Mouse (Mus musculus): ENCODE results near the gene Pclo. TPM values are rescaled to one million over a fixed set of nuclear protein-coding genes. Genes with fewer than 3 reads are reported as not detected.
A peak's percentile ranks its signal among the peaks of the same experiment; 100 is the strongest.

Gene Pclo
- polyA plus RNA-seq, 1 experiment from 2014 or later, result 10.1 TPM

DNA sequence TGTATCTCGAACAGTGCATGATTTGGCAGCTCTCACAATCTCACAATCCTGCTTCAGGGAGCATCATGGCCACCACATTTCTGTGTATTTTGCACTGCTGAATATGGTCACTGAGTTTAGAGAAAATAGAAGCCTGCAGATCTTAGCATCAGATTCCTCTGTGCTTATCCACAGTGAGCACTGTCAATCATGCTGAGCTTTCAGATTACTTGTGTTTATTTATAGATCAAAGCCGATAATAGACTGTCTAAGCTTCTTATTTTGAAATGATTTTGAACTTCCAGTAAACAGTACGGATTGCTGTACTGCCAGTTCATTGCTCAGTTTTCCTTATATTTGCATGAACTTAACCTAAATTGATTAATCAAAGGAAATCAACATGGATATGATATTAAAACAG is 208.9 kb downstream of the Pclo start:
- Histone ChIP-seq H3K4me3 (replicated peaks; ENCODE audit: low read length) (no peak overlapping the region), H3K9me3 (ENCODE audit: control insufficient read depth, low read length) (peaks cover 6% of the 10 kb centered on the region; the same call in 1 of the 2 replicates), H3K4me2 (ENCODE audit: low read length) (no peak overlapping the region), H3K4me1 (replicated peaks; ENCODE audit: control insufficient read depth, insufficient read depth, low read length) (no peaks in the 10 kb centered on the region), H3K27me3 (replicated peaks; ENCODE audit: control insufficient read depth, insufficient read depth, low read length) (no peaks in the 10 kb centered on the region), H3K27ac (ENCODE audit: low read length) (no peak overlapping the region), H3K9ac (replicated peaks; ENCODE audit: low read depth, low read length) (no peak overlapping the region), H3K36me3 (ENCODE audit: control insufficient read depth, insufficient read depth) (no peaks in the 10 kb centered on the region)
- ATAC-seq, result no peak
- 77% methylated on average over 3 of the region's 3 CpGs for WGBS

DNA sequence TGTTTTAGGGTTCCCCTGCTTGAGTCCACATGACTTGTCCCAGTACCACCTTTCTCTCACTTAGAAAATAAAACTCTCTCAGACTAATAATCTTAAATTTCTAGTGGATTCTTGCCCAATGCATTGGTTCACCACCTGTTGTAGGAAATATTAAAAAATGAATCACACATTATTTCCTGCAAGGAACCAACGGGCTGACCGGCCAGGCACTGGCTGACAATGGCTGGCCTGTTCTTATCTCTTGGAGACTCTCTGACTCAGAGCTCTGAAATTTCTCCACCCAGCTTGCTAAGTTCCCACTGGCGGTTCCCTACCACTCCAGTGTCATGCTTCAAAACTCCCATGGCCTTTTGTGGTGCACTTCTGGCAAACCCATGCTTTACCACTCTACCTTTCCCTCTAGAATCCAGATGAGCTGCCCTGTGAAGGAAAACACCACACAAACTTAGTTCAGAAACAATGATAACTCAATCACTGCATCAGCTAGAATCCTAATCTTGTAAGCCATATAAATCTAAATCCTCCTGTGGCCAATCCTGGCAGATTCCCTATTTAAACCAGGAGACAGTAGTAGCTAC is 214.0 kb downstream of the Pclo start:
- no peaks in the 10 kb centered on the region for H3K4me1 ChIP-seq (replicated peaks; ENCODE audit: control insufficient read depth, insufficient read depth, low read length)
- H3K27ac ChIP-seq (ENCODE audit: low read length), result no peak overlapping the region
- no peak overlapping the region for H3K9ac ChIP-seq (replicated peaks; ENCODE audit: low read depth, low read length)
- H3K4me2 ChIP-seq (ENCODE audit: low read length), result no peak overlapping the region
- 86% methylated on average over 3 of the region's 3 CpGs for WGBS
- H3K4me3 ChIP-seq (replicated peaks; ENCODE audit: low read length), result no peak overlapping the region
- H3K27me3 ChIP-seq (replicated peaks; ENCODE audit: control insufficient read depth, insufficient read depth, low read length), result no peaks in the 10 kb centered on the region
- no peaks in the 10 kb centered on the region for H3K36me3 ChIP-seq (ENCODE audit: control insufficient read depth, insufficient read depth)
- peaks cover 6% of the 10 kb centered on the region; the same call in 1 of the 2 replicates for H3K9me3 ChIP-seq (ENCODE audit: control insufficient read depth, low read length)
- no peak for ATAC-seq

DNA sequence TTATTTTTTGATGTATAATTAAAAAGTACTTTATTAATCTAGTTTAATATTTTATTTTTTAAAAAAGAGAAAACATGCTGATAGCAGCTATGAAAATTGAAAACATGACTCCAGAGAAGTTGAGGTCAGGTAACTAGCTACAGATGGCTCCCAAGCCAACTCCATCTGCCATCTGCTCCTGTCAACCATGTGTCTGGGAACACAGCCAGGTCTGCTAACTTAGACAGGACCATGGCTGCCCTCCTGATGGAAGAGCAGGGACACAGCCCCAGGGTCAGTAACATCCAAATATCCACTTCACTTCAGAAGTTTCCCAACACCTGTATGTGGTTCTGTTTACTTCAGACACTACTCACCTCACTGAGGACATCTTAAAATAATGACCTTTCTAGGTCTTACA is 236.2 kb downstream of the Pclo start:
- peak; percentile 38; the same call in 1 of the 2 replicates for ATAC-seq

DNA sequence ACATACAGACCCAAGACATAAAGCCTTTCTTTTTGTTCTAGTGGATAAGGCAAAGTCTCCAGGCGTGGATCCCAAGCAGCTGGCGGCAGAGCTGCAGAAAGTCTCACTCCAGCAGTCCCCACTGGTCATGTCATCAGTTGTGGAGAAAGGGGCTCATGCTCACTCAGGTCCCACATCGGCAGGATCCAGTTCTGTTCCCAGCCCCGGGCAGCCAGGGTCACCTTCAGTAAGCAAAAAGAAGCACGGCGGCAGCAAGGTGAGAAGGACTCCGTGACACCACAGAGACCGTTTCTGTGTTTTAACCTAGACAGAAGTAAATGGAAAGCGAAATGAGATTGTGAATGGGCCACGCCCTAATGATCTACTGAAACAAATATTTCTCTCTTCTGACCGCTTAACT is 252.0 kb downstream of the Pclo start:
- Histone ChIP-seq H3K9ac (replicated peaks; ENCODE audit: low read depth, low read length) (no peak overlapping the region), H3K4me1 (replicated peaks; ENCODE audit: control insufficient read depth, insufficient read depth, low read length) (no peaks in the 10 kb centered on the region), H3K9me3 (ENCODE audit: control insufficient read depth, low read length) (no peaks in the 10 kb centered on the region), H3K27me3 (replicated peaks; ENCODE audit: control insufficient read depth, insufficient read depth, low read length) (no peaks in the 10 kb centered on the region), H3K27ac (ENCODE audit: low read length) (no peak overlapping the region), H3K4me3 (replicated peaks; ENCODE audit: low read length) (no peak overlapping the region), H3K4me2 (ENCODE audit: low read length) (no peak overlapping the region), H3K36me3 (ENCODE audit: control insufficient read depth, insufficient read depth) (no peaks in the 10 kb centered on the region; the same call in 1 of the 2 replicates)
- 95% methylated on average over 11 of the region's 11 CpGs for WGBS
- no peak for ATAC-seq

More for the DNA sequence above, 236.2 kb downstream of the Pclo start:
- H3K4me3 ChIP-seq (replicated peaks; ENCODE audit: low read length), result no peak overlapping the region
- H3K9me3 ChIP-seq (ENCODE audit: control insufficient read depth, low read length), result no peaks in the 10 kb centered on the region
- H3K27ac ChIP-seq (ENCODE audit: low read length), result no peak overlapping the region
- H3K4me2 ChIP-seq (ENCODE audit: low read length), result no peak overlapping the region
- no peaks in the 10 kb centered on the region for H3K4me1 ChIP-seq (replicated peaks; ENCODE audit: control insufficient read depth, insufficient read depth, low read length)
- no peaks in the 10 kb centered on the region for H3K36me3 ChIP-seq (ENCODE audit: control insufficient read depth, insufficient read depth)
- no peaks in the 10 kb centered on the region for H3K27me3 ChIP-seq (replicated peaks; ENCODE audit: control insufficient read depth, insufficient read depth, low read length)
- H3K9ac ChIP-seq (replicated peaks; ENCODE audit: low read depth, low read length), result no peak overlapping the region

DNA sequence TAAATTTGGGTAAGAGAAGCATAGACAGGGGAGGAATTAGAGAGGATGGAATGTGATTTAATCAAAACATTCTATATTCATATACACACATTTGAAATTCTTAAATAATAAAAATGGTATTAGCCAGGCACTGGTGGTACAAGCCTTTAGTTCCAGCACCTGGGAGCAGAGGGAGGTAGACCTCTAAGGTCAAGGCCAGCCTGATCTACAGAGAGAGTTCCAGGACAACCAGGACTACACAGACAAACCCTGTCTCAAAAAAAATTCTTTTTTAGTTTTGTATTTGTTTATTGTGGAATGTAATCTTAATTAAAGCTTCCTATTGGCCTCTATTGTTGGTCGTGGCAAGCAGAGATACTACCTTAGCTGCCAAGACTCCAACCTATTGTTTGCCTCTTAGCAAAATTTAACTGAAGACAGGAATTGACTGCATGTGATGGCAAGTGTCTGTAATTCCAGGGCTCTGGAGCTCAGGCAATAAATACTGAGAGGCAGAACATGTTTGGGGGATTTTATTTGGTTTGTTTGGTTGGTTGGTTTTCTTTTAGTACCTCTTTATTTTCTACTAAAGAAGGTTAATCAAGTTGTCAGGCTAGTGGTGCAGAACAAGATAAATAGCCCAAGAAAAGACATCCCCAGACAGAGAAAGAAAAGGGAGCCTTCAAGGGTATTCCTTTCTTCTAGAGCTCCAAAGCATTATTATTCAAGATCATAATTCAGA is 267.8 kb downstream of the Pclo start:
- Histone ChIP-seq H3K27ac (ENCODE audit: low read length) (no peak overlapping the region), H3K4me1 (replicated peaks; ENCODE audit: control insufficient read depth, insufficient read depth, low read length) (no peaks in the 10 kb centered on the region), H3K36me3 (ENCODE audit: control insufficient read depth, insufficient read depth) (no peaks in the 10 kb centered on the region), H3K4me2 (ENCODE audit: low read length) (no peak overlapping the region), H3K9ac (replicated peaks; ENCODE audit: low read depth, low read length) (no peak overlapping the region), H3K27me3 (replicated peaks; ENCODE audit: control insufficient read depth, insufficient read depth, low read length) (no peaks in the 10 kb centered on the region), H3K4me3 (replicated peaks; ENCODE audit: low read length) (no peak overlapping the region), H3K9me3 (ENCODE audit: control insufficient read depth, low read length) (no peaks in the 10 kb centered on the region)
- ATAC-seq, result no peak
- 41% methylated on average over 1 of the region's 1 CpGs for WGBS

DNA sequence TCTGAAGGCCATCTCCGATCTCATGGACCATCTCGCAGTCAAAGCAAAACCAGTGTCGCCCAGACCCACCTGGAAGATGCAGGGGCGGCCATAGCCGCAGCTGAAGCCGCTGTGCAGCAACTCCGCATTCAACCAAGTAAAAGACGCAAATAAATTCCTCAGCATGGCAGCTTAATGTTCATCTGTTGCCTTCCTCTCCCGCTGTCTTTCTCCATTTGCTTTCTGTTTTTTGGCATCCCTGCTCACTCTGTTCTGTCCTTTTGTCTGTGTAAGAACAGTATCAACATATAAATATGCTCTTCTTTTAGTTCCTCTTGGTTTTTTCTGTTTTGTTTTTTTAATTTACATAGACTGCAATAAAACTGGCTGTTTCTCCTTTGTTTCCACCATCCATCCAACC is 279.2 kb downstream of the Pclo start:
- Histone ChIP-seq H3K4me2 (ENCODE audit: low read length) (no peak overlapping the region), H3K4me1 (replicated peaks; ENCODE audit: control insufficient read depth, insufficient read depth, low read length) (no peaks in the 10 kb centered on the region), H3K9me3 (ENCODE audit: control insufficient read depth, low read length) (no peaks in the 10 kb centered on the region), H3K36me3 (ENCODE audit: control insufficient read depth, insufficient read depth) (0 out of 2 replicates have a peak, but pooled peaks cover 2% of the 10 kb centered on the region), H3K9ac (replicated peaks; ENCODE audit: low read depth, low read length) (no peak overlapping the region), H3K27ac (ENCODE audit: low read length) (no peak overlapping the region), H3K27me3 (replicated peaks; ENCODE audit: control insufficient read depth, insufficient read depth, low read length) (no peaks in the 10 kb centered on the region), H3K4me3 (replicated peaks; ENCODE audit: low read length) (no peak overlapping the region)
- 94% methylated on average over 9 of the region's 9 CpGs for WGBS
- no peak for ATAC-seq

DNA sequence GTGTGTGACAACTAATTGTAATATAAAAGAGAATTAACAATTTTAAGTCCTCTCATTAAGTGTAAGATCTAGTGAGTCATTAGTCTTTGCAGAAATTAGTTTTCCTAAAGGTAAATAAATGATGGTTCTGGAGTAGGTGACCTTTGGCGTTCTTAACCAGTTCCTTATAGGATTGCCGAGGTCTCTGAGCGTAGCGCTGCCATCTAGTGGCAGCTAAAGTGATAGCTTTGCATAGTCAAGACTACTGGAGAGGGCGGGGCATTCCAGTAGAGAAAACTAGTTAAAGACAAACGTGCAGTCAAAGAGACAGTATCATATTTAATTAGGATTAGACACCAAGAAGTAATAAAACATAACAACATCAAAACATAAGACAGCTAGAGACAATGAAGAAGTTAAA is 292.4 kb downstream of the Pclo start:
- H3K4me1 ChIP-seq (replicated peaks; ENCODE audit: control insufficient read depth, insufficient read depth, low read length), result no peaks in the 10 kb centered on the region
- no peaks in the 10 kb centered on the region for H3K36me3 ChIP-seq (ENCODE audit: control insufficient read depth, insufficient read depth)
- no peak overlapping the region for H3K27ac ChIP-seq (ENCODE audit: low read length)
- WGBS, result 6% methylated on average over 6 of the region's 6 CpGs
- H3K9ac ChIP-seq (replicated peaks; ENCODE audit: low read depth, low read length), result no peak overlapping the region
- no peaks in the 10 kb centered on the region for H3K9me3 ChIP-seq (ENCODE audit: control insufficient read depth, low read length)
- no peak overlapping the region for H3K4me2 ChIP-seq (ENCODE audit: low read length)
- peak; percentile 92 for ATAC-seq
- no peaks in the 10 kb centered on the region for H3K27me3 ChIP-seq (replicated peaks; ENCODE audit: control insufficient read depth, insufficient read depth, low read length)
- H3K4me3 ChIP-seq (replicated peaks; ENCODE audit: low read length), result no peak overlapping the region

DNA sequence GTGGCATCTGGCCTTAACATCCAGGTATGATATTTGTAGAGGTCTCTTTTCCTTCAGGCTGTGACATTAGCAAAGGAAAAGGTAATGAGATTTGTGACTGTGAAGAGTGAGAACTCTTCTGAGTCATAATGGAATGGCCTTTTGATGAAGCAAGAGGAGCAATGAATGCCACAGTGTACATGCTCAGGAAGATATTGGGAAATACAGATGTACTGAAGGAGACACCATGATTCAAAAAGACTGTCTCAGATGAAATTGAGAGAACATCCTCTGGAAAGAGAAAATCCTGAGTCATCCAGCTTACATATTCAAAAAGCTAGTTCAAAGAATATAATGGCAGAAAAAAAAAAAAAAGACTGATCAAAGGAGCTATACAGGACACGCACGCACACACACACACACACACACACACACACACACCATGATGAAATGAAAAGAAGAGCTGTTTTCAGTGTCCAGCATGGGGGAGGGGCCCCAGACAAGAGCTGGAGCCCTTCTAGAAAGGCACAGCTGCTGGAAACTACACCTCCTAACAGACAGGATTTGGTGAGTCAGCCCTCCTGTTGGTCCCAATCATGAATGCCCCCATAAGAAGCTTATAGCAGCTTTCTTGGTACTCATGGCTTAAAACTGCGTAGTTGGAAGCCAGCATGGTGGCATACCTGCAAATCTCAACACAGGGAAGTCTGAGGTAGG is 318.6 kb downstream of the Pclo start:
- H3K4me2 ChIP-seq (ENCODE audit: low read length), result no peak overlapping the region
- no peak overlapping the region for H3K4me3 ChIP-seq (replicated peaks; ENCODE audit: low read length)
- peaks cover 9% of the 10 kb centered on the region for H3K4me1 ChIP-seq (replicated peaks; ENCODE audit: control insufficient read depth, insufficient read depth, low read length)
- ATAC-seq, result peak; percentile 37; the same call in 1 of the 2 replicates
- no peaks in the 10 kb centered on the region for H3K9me3 ChIP-seq (ENCODE audit: control insufficient read depth, low read length)
- no peak overlapping the region for H3K9ac ChIP-seq (replicated peaks; ENCODE audit: low read depth, low read length)
- H3K27me3 ChIP-seq (replicated peaks; ENCODE audit: control insufficient read depth, insufficient read depth, low read length), result no peaks in the 10 kb centered on the region
- H3K36me3 ChIP-seq (ENCODE audit: control insufficient read depth, insufficient read depth), result no peaks in the 10 kb centered on the region
- H3K27ac ChIP-seq (ENCODE audit: low read length), result no peak overlapping the region
- 32% methylated on average over 3 of the region's 3 CpGs for WGBS

DNA sequence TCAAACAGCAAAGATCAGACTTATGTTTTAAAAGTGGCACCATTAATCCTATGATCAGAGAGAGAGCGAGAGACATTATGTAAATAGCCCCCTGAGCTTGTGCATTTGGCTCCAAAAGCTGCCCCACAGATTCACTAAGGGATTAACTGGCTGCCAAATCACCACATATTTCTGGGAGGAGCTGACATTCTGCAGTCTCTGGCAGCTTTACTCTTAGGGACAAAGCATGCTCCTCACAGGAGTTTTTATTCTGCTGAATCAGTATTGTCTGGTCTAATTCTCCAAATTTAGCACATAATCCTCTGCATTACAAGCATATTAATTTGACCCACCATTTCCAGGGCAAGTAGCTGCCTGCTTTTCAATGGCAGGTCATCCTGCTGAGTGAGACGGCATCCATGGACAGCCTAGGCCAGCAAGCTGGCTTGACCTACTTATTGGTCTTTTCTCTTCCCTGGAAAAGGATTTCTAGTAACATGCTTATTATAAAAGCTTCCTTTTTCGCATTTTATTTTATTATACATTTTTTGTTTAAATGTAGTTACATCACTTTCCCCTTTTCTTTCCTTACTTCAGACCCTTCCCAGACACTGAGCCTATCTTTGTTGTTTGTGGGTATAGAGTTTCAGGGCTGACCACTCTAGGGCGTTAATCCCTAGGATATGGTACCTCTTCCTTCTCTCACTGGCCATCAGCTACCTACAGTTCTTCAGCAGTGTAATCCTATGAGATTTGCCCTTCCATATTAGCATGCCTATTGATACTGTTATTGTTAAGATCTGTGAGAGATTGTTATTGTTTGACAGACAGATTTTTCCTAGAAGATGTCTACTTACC is 319.7 kb downstream of the Pclo start:
- no peak overlapping the region for H3K4me3 ChIP-seq (replicated peaks; ENCODE audit: low read length)
- H3K9ac ChIP-seq (replicated peaks; ENCODE audit: low read depth, low read length), result no peak overlapping the region
- peak; percentile 95 for ATAC-seq
- H3K9me3 ChIP-seq (ENCODE audit: control insufficient read depth, low read length), result no peaks in the 10 kb centered on the region
- H3K27me3 ChIP-seq (replicated peaks; ENCODE audit: control insufficient read depth, insufficient read depth, low read length), result no peaks in the 10 kb centered on the region
- no peak overlapping the region for H3K27ac ChIP-seq (ENCODE audit: low read length)
- H3K36me3 ChIP-seq (ENCODE audit: control insufficient read depth, insufficient read depth), result no peaks in the 10 kb centered on the region
- H3K4me2 ChIP-seq (ENCODE audit: low read length), result no peak overlapping the region
- WGBS, result 38% methylated on average over 4 of the region's 4 CpGs
- peaks cover 9% of the 10 kb centered on the region for H3K4me1 ChIP-seq (replicated peaks; ENCODE audit: control insufficient read depth, insufficient read depth, low read length)

All from forebrain, embryonic 16.5 days (tissue).